Mouse (Mus musculus) retina, postnatal 7 days (tissue): Measurements from ENCODE around the gene Wbp11.

Experiments
- DNase-seq: peaks from one replicate; pipeline ENCODE4 v3.0.0-alpha.2; 2012; ENCODE audit warnings: low read depth, low spot score

Gene Wbp11

DNA sequence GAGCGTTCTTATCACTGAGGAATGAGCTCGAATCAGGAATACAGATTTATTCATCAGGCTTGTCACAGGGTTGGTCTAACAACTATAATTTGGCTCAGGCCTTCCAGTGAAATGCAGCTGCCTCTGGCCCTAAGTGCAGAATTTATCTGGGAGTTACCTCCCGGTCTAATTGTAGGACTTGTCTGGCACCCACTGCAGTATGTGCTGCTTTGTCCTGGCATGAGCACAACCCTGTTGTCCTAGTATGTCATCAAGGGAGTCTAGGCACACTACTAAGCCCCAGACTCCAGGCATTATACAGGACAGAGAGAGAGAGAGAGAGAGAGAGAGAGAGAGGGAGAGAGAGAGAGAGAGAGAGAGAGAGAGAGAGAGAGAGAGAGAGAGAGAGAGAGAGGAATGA lies 9.3 kb upstream of the Wbp11 start:
- no peak for DNase-seq

DNA sequence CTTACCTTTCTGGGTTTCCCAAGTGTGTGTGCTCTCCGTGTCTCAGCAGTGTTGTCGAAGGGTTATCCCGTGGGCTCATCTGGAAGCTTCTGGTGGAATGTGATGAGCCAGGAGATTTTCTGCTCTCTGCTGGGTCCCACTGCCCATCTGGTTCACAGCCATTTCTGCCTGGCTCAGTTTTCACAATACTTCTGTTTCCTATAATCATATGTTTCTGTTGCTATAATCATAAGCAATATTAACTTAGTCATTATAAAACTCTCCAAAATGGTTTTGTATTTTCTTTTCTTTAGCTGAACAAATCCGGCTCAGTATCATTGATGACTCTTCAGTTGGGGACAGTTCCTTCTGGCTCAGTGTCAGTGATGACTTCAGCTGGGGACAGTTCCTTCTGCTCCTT lies 7.3 kb upstream of the Wbp11 start, which contains the start of gene Smco3:
Smco3 (minus strand) TSS at position 101 of the 400 bp plus-strand sequence.
- no peak for DNase-seq

DNA sequence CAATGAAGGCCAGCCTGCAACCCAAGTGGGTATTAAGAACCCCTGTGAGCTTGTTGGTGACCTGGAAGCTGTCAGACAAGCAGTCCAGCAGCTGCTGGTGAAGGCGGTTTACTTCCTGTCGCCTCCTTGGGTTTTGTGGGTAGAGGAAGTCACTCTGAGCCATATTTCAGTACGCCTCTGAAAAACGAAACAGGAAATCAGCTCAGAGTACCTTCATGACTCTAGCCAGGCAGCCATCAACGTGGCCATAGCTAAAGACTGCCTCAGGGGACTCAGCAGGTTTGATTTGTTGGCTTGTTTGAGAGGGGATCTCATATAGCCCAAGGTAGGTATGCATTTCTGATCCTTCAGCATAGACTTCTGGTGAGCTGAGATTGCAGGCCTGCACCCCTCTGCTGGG lies 3.7 kb upstream of the Wbp11 start:
- DNase-seq: no peak

DNA sequence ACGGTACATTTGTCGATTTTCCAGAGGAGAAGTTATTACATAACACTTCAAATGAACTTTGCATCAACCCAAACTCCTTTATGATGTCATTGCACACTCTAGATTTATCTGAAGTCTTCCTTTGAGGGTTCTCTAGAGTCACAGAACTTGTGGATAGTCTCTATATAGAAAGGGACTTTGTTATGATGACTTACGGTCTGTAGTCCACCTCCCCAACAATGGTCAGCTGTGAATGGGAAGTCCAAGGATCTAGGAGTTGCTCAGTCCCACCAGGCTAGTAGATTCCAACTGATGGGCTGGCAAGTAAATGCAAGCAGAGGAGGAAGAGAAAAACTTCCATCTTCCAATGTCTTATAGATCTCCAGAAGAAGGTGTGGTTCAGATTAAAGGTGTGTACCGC lies 648 bp upstream of the Wbp11 start:
- no peak for DNase-seq

DNA sequence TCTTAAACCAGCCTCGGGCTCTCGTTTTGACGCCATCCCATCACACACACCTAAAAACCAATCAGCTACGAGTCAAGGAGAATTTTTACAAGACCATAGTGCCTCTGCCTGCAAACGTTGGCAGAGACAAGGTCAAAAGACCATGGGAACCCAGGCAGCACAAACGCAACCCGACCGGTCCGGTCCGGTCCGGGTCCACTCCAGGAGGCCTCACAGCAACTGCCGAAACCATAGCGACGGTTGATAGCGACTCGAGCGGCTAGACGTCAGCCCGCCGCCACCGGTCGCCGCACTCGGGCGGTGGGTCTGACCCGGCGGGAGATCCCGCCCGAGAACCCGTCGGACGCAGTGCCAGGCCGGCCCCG lies 535 bp downstream of the Wbp11 start, which contains the start of gene BC049715:
BC049715 (plus strand) TSS at position 111 of the 365 bp plus-strand sequence.
- DNase-seq: no peak

DNA sequence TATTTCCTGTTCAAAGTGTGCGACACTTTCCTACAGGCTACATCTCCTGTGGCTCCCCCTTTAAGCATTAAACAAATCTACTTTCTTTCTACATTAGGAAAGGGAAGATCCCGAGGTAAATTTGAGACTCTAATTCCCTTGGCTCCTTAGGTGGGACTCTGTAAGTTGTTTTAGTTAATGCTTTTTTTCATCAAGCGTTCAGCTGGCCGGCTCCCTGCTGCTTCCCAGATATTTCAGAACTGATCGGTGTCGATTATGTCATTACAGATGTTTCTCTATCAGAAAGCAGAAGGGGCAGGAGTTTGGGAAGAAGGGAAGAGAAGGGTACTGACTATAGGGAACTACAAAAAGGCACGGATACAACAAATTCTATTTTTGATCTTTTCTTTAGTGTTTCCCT lies 917 bp downstream of the Wbp11 start:
- DNase-seq: no peak

DNA sequence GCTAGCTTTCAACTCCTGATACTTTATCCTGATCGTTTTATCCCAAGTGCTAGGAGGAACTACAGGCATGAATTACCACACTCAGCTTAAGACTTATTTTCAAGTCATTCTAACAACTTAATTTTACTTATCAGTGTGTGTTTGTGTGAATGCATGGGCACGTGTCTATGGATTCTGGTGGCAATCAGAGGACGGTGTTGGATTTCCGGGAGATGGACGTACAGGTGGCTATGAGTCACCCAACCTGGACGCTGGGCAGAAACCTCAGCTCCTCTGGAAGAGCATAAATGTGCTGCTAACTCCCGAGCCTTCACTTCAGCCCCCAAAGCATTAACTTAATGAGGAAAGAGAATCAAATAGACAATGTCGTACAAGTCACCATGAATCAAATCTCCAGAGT lies 3.0 kb downstream of the Wbp11 start:
- DNase-seq: no peak

DNA sequence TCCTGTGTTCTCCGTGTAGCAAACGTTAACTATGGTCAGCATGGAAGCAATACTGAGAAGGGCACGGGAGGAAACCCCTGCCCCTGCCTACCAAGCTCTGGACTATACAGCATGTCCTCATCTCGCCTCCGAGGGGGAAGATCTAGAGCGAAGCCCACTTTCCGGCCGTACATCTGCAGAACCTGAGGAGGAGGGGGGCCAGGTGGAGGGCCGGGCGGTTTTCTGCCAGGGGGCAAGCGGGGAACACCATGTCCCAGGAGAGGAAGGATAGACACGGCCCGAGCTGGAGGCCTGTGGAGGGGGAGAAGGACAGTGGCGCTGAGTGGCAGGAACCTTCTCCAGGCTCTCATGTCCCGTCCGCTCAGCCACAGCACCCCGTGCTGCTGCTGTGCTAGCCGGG lies 6.9 kb downstream of the Wbp11 start:
- no peak for DNase-seq

DNA sequence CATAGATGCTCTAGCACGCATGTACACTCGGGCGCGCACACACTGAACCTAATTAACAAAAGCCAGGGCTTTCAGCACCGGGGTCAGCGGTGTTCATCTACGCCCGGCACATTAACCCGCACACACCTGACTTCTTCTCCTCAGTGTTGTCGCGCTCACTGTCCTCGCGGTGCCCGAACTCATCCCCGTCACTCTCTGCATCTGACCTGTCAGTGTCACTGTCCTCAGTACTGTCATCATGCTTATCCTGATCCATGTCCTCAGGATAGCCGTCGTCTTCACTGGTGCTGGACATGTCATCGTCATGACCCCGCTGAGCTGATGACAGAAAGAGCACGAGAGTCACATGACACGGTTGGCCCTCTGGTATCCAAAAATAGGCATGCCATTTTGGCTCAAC lies 7.7 kb downstream of the Wbp11 start:
- no peak for DNase-seq

DNA sequence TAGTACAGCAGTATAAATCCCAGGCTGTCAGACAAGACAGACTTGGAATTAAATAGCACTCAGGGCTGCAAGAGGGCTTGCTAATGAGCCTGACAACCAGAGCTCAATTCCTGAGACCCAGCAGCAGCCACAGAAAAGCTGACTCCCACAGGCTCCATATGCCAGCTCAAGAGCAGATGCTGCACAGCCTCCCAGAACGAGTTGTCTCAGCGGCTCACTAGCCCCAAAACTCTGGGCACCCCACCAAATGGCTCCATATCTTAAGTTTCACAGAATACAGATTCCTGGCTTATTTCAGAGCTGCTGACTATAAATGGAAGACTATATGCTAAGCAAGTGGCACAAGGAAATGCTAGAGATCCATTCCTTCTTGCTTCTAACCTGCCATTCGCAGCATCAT lies 10.5 kb downstream of the Wbp11 start:
- no peak for DNase-seq

DNA sequence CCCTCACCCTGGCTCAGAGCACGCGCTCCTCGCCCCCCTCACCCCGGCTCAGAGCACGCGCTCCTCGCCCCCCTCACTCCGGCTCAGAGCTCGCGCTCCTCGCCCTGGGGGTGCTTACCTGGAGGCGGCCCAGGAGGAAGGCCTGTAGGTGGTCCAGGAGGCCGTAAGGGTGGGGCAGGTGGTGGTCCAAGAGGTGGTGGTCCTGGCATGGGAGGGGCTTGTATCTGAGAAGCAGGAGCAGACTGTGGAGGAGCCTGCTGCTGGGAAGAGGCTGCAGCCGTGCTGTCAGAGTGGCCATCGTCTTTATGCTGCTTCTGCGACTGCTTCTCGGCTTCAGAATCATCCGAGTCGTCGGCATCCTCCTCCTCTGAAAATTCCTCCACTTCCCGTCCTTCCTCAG lies 11.2 kb downstream of the Wbp11 start:
- DNase-seq: no peak

DNA sequence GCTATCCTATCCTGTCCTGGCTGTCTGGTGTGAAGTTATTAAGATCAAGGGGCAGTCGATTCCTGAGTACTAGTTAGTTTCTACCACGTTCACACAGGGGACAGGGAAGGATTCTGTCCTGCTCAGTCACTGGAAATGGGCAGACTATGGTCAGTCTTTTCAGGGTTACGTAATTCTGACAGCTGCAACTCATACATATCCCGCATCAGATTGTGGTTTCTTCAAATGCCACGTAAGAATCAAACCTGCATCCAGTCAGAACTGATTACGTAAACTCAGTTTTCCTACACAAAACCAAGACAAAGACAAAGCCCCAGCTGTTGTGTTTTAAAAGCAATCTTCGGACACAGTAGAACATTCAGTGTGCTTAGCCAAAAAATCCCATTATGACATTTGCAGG lies 12.7 kb downstream of the Wbp11 start:
- DNase-seq: no peak

DNA sequence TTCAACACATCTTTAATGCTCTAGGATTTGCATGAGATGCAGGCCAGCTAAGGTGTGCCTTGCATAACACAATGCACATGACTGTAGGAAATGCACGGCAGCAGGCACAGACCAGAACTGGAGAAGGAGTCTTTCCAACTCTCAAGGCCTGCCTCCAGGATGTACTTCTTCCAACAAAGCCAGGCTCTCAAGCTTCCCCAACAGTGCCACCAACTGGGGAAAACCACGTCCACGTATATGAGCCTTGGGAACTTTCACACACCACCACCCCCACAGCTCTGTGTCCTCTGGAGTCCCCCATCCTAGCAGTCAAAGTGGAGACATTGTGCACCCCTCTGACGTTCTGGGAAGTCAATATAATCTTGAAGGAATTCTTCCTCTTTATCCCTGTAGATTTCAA lies 14.9 kb downstream of the Wbp11 start:
- no peak for DNase-seq

DNA sequence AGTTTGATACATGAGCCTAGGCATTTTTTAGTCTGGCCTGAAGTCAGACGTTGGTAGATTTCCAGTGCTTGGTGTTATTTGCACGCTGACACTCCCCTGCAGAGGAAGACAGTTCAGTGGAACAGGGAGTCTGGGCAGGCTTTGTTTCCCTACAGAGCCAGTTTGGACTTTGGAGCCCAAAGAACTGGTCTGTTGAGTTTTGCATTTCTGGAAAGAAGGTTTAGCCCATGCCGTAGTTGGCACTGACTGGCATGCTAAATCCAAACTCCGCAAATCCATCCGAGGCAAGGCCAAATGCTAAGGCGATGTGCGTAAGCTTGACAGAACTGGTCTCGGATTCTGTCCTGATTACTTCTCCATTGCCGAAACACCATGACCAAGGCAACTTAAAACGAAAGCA lies 16.8 kb downstream of the Wbp11 start:
- no peak for DNase-seq

DNA sequence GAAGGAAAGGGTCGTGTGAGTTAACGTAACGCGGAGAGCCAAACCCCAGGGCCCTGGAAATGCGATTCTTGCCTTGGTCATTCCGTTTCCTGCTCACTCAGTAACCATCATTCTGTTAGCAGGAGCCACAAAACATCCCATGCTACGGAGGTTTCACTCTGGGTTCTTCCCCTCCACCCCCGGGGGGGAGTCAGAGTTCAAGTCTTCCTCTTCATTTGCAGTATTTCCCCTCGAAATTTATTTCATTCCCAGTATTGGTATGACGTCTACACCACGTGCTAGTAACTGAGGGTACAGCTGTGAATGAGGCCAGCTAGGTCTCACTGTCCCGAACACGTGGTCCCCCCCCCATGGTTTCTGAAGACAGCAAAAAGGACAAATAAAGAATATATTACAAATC lies 18.4 kb downstream of the Wbp11 start:
- no peak for DNase-seq

DNA sequence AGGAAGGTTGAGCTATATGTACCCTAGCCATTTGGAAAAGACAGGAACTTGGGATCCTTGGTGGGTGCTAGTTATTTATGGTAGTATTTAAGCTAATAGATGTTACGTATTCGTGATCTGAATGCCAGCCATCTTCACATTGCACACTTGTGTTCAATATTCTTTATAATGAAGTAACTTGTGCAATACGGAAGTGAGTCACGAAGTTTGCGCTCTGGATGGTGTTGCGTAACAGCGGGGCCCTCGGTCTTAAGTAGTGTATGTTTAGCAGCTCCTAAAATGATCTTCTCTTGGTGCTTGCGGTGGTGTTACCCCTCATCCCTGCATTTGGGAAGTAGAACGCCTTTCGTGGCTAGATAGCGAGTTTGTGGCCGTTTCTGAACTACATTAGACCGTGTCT lies 19.0 kb downstream of the Wbp11 start:
- no peak for DNase-seq

DNA sequence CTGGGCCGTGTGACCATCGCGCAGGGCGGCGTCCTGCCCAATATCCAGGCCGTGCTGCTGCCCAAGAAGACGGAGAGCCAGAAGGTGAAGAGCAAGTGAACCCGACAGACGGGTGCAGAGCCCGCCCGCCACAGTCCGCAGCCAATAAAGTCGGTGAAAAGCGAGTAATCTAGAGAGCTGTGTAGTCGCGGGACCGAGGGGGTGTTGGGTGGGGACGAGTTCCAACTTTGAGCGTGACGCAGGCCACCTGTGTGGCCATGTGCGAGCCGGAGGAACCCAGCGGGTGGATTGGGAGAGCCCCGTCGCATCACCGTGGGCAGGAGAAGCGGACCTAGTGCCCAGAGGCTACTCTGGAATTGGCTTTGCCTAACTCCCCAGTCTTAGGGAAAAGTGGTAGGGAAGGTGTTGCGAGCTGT lies 19.4 kb downstream of the Wbp11 start:
- DNase-seq: no peak

DNA sequence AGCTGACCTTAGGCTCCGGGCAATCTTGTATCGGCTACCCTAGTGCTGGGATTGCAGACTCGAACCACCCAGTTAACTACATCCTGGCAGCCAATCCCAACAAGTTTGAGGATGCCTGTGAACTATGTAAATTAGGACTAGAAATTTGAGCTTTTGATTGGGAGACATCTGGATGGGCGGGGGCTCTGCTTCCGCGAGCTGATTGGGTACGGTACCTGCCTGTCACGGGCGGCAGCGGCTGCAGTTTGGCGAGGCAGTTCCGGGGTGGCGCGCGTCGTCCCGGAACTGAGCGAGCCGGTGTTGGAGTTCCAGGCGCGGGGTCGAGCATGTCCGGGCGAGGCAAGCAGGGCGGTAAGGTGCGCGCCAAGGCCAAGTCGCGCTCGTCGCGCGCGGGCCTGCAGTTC lies 20.0 kb downstream of the Wbp11 start, which contains the start of gene H2afj:
H2afj (plus strand) TSS at position 231 of the 404 bp plus-strand sequence.
- DNase-seq: peak; percentile 89

DNA sequence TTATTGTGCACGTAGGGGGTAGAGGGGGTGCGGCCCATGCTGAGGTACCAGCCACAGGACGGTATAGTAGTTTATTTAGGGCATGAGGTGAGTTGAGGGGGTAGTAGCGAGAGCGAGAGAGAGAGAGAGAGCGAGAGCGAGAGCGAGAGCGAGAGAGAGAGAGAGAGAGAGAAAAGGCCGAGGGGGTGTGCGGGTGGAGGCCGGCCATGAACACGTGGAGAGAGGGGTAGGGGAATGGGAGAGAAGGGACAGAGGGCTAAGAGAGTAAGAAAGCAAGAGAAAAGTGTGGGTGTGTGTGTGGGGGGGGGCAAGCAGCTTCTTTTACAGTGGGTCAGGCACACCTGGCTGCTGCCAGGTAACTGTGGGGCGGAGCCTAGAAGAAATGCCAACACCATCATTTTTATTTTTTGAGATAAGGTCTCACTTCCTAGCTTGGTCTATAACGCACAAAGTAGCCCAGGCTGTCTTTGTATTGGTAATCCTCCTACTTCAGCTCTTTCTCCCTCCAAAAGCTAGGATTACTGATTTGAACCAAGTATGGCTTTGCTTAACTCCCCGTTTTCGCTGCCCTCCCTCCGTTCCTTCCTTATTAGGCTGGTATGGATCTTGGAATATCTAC lies 20.5 kb downstream of the Wbp11 start:
- no peak for DNase-seq

DNA sequence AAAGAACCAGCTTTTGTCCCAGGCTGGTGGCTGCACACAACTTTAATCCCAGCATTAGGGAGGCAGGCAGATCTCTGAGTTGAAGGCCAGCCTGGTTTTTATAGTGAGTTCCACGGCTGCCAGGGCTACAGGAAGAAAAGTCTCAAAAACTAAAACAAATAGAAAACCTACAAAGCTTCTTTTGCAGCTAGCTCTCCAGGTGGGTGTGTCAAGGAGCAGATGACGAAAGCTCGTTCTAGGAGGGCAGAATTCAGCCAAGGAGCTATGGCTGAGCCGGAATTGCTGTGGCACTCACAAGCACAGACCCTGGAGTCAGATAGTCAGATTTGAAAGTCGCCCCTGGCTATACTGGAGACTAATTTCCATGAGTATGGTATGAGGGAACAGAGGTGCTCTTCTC lies 21.2 kb downstream of the Wbp11 start:
- DNase-seq: no peak

DNA sequence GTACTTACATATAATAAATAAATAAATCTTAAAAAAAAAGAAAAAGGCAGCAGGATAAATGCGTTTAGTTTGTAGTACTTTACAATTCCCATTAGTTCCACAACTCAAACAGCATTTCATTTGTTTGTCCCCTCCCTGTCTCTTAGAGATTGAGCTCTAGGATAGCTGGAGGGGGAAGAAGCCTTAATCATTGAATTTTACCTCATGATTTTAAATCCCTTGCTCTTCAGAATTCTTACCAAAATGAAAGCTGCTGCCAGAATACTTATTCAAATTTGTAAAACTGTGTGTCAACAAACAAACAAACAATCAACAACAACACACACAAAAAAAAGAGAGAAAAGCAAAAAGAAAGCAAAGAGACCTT lies 22.6 kb downstream of the Wbp11 start:
- DNase-seq: no peak

DNA sequence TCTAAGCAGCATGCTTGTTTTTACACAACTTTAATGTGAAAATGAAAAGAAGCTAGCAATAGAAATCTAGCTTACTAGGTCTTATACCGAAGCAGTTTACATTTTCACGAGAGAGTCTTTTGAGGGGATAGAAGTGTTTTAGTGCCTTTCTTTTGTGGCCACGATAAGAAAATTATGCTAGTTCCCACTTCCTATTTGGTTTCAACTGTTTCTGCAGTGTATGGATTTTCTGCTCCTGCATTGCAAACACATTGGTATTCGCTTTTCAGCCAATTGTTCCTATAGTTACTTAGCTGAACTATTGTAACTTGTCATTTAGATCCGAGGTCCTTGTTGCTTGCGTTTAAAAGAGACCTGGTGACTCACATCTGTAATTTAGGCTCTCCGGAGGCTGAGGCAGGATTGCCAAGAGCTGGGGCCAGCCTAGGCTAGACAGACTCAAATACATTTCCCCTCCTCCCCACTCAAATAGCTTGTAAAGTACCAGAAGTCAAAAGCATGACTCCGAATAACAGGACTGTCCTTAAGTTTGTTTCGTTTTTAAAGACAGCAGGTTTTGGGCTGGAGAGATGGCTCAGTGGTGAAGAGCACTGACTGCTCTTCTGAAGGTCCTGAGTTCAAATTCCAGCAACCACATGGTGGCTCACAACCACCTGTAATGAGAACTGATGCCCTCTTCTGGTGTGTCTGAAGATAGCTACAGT lies 23.2 kb downstream of the Wbp11 start:
- no peak for DNase-seq

DNA sequence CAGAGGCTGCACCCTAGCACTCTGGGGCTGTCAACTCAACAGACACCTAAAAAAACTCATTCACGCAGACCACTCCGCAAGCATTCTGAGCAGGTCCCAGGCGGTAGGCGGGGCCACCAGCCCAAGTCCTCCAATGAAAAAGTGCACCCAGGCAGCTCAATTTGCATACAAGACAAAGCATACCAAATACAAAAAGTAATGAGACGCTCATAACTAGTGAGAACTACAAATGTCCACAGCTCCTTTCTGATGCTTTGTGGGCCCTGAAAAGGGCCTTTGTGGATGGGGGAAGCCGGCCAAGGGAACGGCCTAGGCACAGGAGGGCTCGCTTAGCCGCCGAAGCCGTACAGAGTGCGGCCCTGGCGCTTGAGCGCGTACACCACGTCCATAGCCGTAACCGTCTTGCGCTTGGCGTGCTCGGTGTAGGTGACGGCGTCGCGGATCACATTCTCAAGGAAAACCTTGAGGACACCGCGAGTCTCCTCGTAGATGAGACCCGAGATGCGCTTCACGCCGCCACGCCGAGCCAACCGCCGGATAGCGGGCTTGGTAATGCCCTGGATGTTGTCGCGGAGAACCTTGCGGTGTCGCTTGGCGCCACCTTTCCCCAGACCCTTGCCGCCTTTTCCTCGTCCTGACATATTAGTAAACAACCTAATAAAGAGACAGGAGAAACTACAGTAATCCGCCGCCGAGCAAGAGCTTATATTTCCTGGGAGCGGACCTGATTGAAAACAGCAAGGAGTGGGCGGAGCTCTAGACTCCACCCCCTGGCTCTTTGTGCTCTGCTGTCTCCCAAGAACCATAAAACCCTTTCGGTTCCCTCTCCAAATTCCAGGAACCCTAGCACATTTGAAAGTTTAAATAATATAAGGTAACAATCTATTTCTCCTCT lies 24.0 kb downstream of the Wbp11 start, which contains the start of gene Hist4h4:
Hist4h4 (minus strand) TSS at position 677 of the 895 bp plus-strand sequence.
- peak; percentile 87 for DNase-seq
